Mouse (Mus musculus) stomach, postnatal 0 days (tissue): Measurements from ENCODE around the gene Psmb8.
"Not testable (repeated sequence)": the region's sequence is repeated elsewhere in the genome, so short reads cannot be mapped to it uniquely, and the experiment has no call there.

ENCODE experiments used
- CTCF ChIP-seq: IDR thresholded peaks from 2 replicates; pipeline ENCODE4 v1.5.1; 2016; ENCODE audit warnings: antibody characterized with exemption, low read depth, mild to moderate bottlenecking, moderate library complexity
- EP300 ChIP-seq: optimal IDR thresholded peaks from 2 replicates; pipeline ENCODE3; 2016; ENCODE audit warnings: antibody characterized with exemption

DNA sequence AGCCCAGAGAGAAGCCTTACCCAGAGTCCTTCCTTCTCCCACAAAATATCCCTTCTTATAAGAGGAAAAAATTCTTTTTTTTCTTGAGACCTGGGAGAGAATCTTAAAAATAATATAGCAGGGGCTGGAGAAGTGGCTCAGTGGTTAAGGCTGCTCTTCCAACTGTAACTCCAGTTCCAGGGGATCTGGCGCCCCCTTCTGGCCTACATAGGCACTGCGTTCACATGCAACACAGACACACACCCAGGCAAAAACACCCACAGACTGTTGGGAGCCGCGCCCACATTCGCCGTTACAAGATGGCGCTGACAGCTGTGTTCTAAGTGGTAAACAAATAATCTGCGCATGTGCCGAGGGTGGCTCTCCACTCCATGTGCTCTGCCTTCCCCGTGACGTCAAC is 21.6 kb downstream of the Psmb8 start:
- TF ChIP-seq CTCF = peak; percentile 63
- not testable (repeated sequence) for TF ChIP-seq EP300
